Mouse (Mus musculus) limb, embryonic 15.5 days (tissue): ENCODE measurements around the gene Tpm4. TPM values are rescaled to one million over a fixed set of nuclear protein-coding genes. Genes with fewer than 3 reads are reported as not detected.

Experiments
- ATAC-seq: fragments of 200-750 bp; cut with Nextera tagmentation; 2 replicates; pipeline ENCODE4 v1.8.0; 2017; ENCODE audit warnings: low read depth, moderate TSS enrichment; ENCODE audit not compliant: insufficient number of reproducible peaks, low FRiP score, low TSS enrichment
- H3K27ac ChIP-seq: fragments of 300-500 bp; sonication (generic); 2 replicates; pipeline ENCODE4 v1.5.1; 2015; ENCODE audit warnings: moderate library complexity, mild to moderate bottlenecking, inconsistent platforms
- H3K27me3 ChIP-seq: fragments of 300-500 bp; sonication (generic); 2 replicates; pipeline ENCODE4 v1.6.1; 2015; ENCODE audit warnings: inconsistent platforms
- H3K36me3 ChIP-seq: fragments of 300-500 bp; sonication (generic); 2 replicates; pipeline ENCODE4 v1.6.1; 2015; ENCODE audit warnings: inconsistent platforms
- H3K4me1 ChIP-seq: fragments of 300-500 bp; sonication (generic); 2 replicates; pipeline ENCODE4 v1.6.1; 2015; ENCODE audit warnings: inconsistent platforms
- H3K4me2 ChIP-seq: fragments of 300-500 bp; sonication (generic); 2 replicates; pipeline ENCODE4 v1.6.1; 2015; ENCODE audit warnings: mild to moderate bottlenecking, inconsistent platforms
- H3K4me3 ChIP-seq: fragments of 300-500 bp; sonication (generic); 2 replicates; pipeline ENCODE4 v1.5.1; 2015; ENCODE audit warnings: mild to moderate bottlenecking, inconsistent platforms
- H3K9ac ChIP-seq: fragments of 300-500 bp; sonication (generic); 2 replicates; pipeline ENCODE4 v1.6.1; 2015; ENCODE audit warnings: inconsistent platforms
- H3K9me3 ChIP-seq: fragments of 300-500 bp; sonication (generic); 2 replicates; pipeline ENCODE4 v1.6.1; 2016; ENCODE audit warnings: inconsistent platforms
- WGBS: fragments of 180-500 bp; shearing (Covaris S2); methylation state at CpG from one replicate; pipeline ENCODE4 v1.1.7; 2015; 5-methylcytosine and 5-hydroxymethylcytosine counted together
- polyA plus RNA-seq: library from polyadenylated mRNA; unstranded; fragments of >200 nt; fragmentation: Nextera tagmentation; extraction: Ambion mirVana; gene quantifications from 2 replicates; pipeline ENCODE4 v1.2.1, GENCODE M21; 2015

Tpm4 gene
- polyA plus RNA-seq, 1 experiment from 2014 or later, result 665 TPM

DNA sequence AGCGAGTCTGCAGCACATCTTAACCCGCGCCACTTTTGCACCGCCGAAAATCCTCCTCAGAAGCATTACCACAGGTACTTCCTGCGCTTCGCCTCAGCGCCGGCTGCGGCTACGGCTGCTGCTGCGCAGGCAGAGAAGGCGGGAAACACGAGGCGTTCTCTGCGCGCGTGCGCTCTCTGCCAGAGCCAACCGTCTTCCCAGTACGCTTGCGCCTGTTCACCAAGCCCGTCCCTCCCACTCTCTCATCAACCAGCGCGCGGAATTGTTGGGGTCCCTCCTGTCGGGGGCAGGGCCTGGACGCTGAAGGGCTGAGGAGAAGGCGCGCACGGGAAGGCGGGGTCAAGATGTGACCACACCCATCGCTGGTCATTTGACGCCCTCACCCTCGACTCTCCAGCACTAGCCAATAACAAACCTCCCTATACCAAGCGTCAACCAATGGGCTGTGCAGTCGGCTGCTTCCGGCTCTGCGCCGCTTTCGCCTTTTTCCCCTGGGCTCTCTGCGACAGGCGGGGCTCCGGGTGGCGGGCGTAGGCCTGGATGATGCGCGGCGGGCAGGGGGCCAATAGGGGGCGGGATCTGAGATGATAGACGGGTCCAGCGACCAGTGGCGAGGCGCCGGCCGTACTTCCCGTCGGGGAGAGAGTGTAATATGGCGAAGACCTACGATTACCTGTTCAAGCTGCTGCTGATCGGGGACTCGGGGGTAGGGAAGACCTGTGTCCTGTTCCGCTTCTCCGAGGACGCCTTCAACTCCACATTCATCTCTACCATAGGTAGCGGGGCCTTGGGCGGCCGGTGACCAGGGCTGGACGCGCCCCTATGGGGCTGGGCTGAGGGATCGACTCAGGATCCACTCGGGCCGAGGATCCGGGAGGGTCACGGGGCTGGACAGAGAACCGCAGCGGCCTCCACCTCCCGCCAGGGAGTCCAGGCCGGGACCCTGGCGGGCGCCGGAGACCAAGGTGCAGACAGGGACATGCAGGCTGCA, 26.2 kb downstream of the Tpm4 start, which contains the start of gene Rab8a:
Gene Rab8a, plus strand, starts transcription at position 494 of the 991 bp plus-strand sequence.
- H3K9ac ChIP-seq, result peak within 1 kb of the TSS; percentile 97
- peaks cover 28% of the 10 kb centered on the region for H3K4me1 ChIP-seq
- no peaks in the 10 kb centered on the region for H3K27me3 ChIP-seq
- H3K36me3 ChIP-seq, result peaks cover 5% of the 10 kb centered on the region; the same call in 1 of the 2 replicates
- peak within 1 kb of the TSS; percentile 88 for H3K27ac ChIP-seq
- H3K4me2 ChIP-seq, result peak within 1 kb of the TSS; percentile 77
- H3K4me3 ChIP-seq, result peak within 1 kb of the TSS; percentile 92
- no peaks in the 10 kb centered on the region for H3K9me3 ChIP-seq
- peak; percentile 99 for ATAC-seq
- WGBS, result under 1% methylated on average over 82 of the region's 82 CpGs

DNA sequence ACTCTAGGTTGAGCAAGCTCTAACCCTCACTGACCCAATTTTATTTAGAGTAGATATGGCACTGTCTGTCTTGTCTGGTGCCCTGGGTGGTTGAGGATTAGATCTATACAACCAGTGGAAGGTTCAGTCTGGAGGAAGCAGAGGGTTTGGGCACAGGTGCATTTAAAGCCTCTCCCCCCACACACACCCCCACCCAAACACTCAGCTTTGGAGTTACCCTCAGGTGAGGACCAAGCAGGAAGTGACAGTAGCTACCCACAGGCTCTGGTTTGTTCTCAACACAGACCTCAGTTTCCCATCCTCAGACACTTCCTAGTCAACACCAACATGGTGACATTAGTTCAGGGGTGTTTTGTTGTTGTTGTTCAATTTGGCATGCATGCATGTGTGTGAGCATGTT, 28.0 kb downstream of the Tpm4 start:
- ATAC-seq, result no peak
- Histone ChIP-seq H3K4me3 (no peak overlapping the region), H3K36me3 (peaks cover 13% of the 10 kb centered on the region; the same call in 1 of the 2 replicates), H3K4me2 (no peak overlapping the region), H3K9me3 (no peaks in the 10 kb centered on the region), H3K27me3 (no peaks in the 10 kb centered on the region), H3K9ac (no peak overlapping the region), H3K4me1 (peaks cover 28% of the 10 kb centered on the region), H3K27ac (no peak overlapping the region)

DNA sequence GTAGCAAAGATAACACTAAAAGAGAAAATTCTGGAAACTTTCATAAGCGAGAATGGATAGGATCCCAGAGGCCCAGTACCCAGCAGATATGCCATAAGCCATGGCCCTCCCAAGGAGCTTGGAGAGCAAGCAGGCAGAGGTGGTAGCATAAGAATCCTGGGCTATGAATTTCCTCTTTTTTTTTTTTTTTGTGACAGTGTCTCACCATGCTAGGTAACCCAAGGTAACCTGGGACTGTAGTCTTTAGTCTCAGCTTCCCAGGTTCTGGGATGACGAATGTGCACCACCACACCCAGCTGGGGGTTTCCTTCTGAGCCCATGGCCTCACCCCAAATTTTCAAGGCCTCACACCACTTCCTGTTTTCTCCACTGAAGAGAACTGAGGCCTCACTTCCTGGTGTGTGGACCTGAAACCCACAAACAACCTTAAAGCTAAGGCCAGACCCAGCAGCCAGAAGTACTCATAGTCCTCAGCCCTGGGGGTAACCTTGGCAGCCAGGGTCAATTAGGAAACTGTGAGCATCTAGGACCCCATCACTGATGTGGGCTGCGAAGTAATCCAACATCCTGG, 34.4 kb downstream of the Tpm4 start:
- no peak overlapping the region for H3K4me2 ChIP-seq
- ATAC-seq, result no peak
- H3K9me3 ChIP-seq, result no peaks in the 10 kb centered on the region
- H3K4me1 ChIP-seq, result no peaks in the 10 kb centered on the region
- H3K27me3 ChIP-seq, result no peaks in the 10 kb centered on the region
- peaks cover 76% of the 10 kb centered on the region for H3K36me3 ChIP-seq
- WGBS, result 89% methylated on average over 3 of the region's 3 CpGs
- H3K9ac ChIP-seq, result no peak overlapping the region
- H3K4me3 ChIP-seq, result no peak overlapping the region
- no peak overlapping the region for H3K27ac ChIP-seq

DNA sequence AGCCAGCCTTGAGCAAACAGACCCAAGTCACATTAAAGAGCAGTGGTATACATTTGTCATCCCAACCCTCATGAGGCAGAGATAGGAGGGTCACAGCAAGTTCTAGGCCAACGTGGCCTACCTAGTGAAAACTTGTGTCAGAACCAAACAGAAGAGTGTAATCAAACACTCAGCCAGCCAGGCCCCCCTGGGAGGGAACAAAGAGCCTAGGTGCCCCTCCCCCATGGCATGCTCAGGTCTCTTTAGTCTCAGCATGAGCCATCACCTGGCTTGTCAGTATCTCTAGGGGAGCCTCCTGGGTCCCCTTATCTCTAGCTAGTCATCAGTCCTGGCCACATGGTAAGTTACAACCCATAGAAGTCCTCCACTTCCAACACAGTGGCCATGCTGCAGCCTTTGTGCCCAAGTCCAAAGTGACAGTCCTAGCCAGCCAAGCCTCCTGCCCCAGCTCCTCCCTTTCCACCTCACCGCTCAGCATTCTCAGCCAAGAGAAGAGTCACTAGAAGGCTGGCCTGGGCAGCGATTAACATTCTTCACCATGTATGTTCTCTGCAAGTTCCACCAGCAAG, 35.0 kb downstream of the Tpm4 start:
- Histone ChIP-seq H3K27ac (no peak overlapping the region), H3K4me3 (no peak overlapping the region), H3K4me1 (no peaks in the 10 kb centered on the region), H3K9me3 (no peaks in the 10 kb centered on the region), H3K9ac (no peak overlapping the region), H3K27me3 (no peaks in the 10 kb centered on the region), H3K36me3 (peaks cover 79% of the 10 kb centered on the region), H3K4me2 (no peak overlapping the region)
- no peak for ATAC-seq
- WGBS, result 78% methylated on average over 3 of the region's 3 CpGs

DNA sequence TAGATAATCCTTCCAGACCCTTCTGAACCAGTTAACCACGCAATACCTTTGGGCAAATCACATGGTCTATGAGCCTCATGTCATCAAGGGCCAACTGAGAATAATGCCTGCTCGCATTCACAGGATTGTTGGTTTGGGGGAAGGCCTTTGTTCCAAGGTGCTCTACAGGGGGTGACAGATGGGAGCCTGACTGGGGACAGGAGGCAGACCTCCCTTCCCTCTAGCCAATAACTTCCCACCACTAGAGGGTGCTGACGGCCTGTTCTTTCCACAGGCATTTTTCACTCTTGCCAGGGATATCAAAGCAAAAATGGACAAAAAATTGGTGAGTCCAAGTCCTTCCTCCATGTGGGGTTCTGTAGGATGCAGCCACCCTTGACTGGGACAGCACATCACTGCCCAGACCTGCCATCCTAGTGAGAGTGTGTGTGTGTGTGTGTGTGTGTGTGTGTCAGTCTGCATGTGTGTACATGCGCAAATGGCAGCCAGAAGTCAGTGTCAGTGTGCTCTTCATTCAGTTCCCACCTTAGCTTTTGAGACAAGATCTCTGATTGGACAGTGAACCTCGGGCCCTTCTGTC, 42.7 kb downstream of the Tpm4 start:
- ATAC-seq, result no peak
- Histone ChIP-seq H3K4me2 (no peak overlapping the region), H3K27ac (no peak overlapping the region), H3K36me3 (peaks cover 93% of the 10 kb centered on the region), H3K4me1 (no peaks in the 10 kb centered on the region), H3K9ac (no peak overlapping the region), H3K4me3 (no peak overlapping the region), H3K27me3 (no peaks in the 10 kb centered on the region), H3K9me3 (no peaks in the 10 kb centered on the region)
- WGBS, result 67% methylated on average over 5 of the region's 5 CpGs

DNA sequence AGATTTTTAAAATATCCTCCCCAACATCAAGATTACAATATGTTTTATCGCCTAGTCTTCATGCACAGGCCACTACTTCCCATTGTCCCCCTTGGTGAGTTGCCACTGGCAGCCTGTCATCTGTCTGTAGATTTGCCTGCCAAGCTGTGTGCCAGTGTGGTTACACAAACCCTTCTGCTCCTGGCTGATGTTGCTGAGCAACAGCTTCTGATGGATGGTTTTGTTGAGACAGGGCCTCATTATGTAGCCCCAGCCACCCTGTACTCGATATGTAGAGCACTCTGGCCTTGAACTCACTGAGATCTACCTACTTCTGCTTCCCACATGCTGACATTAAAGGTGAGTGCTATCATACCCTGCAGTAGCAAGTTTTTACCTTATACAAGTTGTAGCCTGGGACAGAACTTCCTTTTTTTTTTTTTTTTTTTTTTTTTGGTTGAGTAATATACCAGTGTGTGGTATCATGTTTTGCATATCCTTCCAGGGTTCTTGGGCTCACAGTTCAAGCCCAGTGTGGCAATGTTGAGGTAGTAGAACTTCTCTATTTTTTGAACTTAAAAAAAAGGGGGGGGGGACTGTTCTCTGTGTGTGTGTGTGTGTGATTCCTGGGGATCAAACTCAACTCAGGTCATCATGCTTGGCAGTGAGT, 48.9 kb downstream of the Tpm4 start:
- H3K27me3 ChIP-seq, result no peaks in the 10 kb centered on the region
- H3K4me2 ChIP-seq, result no peak overlapping the region
- no peaks in the 10 kb centered on the region for H3K9me3 ChIP-seq
- H3K36me3 ChIP-seq, result peaks cover 31% of the 10 kb centered on the region
- 88% methylated on average over 2 of the region's 2 CpGs for WGBS
- no peak overlapping the region for H3K27ac ChIP-seq
- ATAC-seq, result no peak
- H3K4me3 ChIP-seq, result no peak overlapping the region
- no peak overlapping the region for H3K9ac ChIP-seq
- no peaks in the 10 kb centered on the region for H3K4me1 ChIP-seq

DNA sequence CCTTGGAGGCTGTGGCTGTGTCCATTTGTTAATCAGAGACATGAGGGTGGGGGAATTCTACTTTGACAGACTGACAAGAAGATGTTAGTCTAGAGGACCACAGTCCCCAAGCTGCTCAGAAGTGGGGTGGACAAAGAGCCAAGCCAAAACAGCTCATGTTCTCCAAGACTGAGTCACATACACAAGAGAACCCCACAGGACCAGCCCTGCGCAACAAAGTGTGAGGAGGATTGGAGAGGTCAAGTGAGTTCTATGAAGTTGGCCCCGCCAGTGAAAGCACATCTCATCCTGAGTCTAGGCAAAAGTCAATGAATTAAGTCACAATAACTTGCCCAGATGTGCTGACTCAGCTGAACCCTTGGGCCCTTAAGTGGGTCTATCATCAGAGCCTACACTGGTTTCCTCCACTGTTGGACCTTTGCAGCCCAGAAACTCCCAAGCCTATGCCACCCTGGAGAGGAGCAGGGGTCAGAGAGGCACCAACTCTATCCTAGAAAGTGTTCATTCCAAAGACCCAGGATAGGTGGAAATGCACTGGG, 53.1 kb downstream of the Tpm4 start:
- H3K36me3 ChIP-seq, result no peaks in the 10 kb centered on the region
- H3K4me2 ChIP-seq, result no peak overlapping the region
- no peaks in the 10 kb centered on the region for H3K9me3 ChIP-seq
- no peaks in the 10 kb centered on the region for H3K27me3 ChIP-seq
- no peak overlapping the region for H3K27ac ChIP-seq
- 89% methylated on average over 2 of the region's 2 CpGs for WGBS
- ATAC-seq, result no peak
- no peak overlapping the region for H3K4me3 ChIP-seq
- H3K4me1 ChIP-seq, result 0 out of 2 replicates have a peak, but pooled peaks cover 3% of the 10 kb centered on the region
- no peak overlapping the region for H3K9ac ChIP-seq

DNA sequence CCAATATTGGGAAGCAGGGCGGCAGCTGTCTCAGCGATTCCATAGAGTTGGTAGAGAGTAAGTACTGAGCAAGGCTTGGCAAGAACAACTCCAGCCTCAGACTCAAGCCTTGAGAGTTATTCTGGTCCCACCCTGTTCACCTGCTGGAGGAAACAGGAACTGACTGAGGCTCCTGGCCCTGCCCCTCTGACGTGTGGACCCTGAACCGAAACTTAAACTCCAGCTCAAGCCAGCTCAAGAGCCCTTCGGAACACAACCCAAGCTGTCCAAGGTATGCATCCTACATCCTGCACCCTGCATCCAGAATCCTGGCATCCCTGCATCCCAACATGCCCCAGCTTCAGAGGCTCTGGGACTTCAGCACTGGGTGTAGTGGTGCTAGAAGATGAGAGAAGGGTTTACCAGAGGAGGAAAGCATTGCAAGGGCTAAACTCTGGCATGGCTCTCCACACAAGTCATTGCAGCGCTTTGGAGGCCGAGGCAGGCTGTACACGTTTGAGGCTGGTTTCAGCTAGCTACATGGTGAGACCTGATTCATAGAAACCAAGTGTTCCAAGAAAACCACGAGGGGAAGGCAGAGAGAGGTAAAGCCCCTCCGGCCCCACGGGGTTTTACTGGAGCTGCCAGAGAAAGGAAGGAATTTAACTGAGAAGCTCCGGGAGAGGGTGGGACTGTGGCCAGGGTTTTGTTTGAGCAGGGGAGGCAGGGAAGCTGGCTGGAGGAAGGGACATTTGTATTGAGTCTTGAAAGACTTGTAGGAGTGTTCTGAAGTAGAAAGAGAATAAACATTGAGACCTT, 54.8 kb downstream of the Tpm4 start, which contains the start of gene Hsh2d:
Gene Hsh2d, plus strand, starts transcription at position 222 of the 798 bp plus-strand sequence.
- Histone ChIP-seq H3K4me1 (0 out of 2 replicates have a peak, but pooled peaks cover 3% of the 10 kb centered on the region), H3K27ac (no peak within 1 kb of the TSS), H3K4me3 (no peak within 1 kb of the TSS), H3K27me3 (no peaks in the 10 kb centered on the region), H3K4me2 (no peak within 1 kb of the TSS), H3K9me3 (no peaks in the 10 kb centered on the region), H3K9ac (no peak within 1 kb of the TSS), H3K36me3 (no peaks in the 10 kb centered on the region)
- WGBS, result 56% methylated on average over 12 of the region's 12 CpGs
- ATAC-seq, result no peak

DNA sequence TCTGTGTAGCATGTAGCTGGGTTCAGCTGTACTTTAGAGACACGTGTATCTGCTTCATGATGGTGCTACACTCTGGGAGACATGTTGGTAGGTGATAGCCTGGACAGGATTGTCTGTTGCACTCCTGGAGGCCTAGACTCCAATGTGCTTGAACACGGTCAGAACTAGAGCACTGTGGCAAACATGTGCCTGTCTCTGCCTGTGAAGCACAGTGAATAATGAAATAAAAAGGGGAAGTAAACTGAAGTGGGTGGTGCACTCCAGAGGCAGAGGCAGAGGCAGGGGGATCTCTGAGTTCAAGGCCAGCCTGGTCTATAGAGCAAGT, 55.4 kb downstream of the Tpm4 start:
- no peak for ATAC-seq
- no peak overlapping the region for H3K9ac ChIP-seq
- no peak overlapping the region for H3K4me3 ChIP-seq
- no peaks in the 10 kb centered on the region for H3K9me3 ChIP-seq
- no peak overlapping the region for H3K27ac ChIP-seq
- H3K27me3 ChIP-seq, result no peaks in the 10 kb centered on the region
- 87% methylated on average over 2 of the region's 2 CpGs for WGBS
- H3K36me3 ChIP-seq, result no peaks in the 10 kb centered on the region
- no peak overlapping the region for H3K4me2 ChIP-seq
- 0 out of 2 replicates have a peak, but pooled peaks cover 3% of the 10 kb centered on the region for H3K4me1 ChIP-seq

DNA sequence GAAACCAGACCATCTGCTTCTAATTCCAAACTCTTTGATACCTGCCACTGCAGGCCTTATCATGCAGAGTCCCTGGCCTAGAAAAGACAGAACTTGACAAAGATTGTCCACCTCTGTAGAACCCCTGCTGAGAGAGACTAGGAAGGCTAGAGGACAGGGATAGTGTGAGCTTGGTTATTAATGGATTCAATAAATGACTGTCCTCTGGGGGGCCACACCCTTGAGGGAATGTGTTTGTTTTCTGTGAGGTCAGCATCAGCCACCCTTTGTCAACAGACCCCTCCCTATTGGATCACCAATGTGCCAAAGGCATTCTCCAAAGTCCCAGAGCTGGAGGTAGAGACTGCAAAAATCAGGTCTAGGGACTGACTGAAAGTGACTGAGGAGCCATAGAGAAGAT, 57.3 kb downstream of the Tpm4 start:
- Histone ChIP-seq H3K4me2 (no peak overlapping the region), H3K27me3 (no peaks in the 10 kb centered on the region), H3K27ac (no peak overlapping the region), H3K4me3 (no peak overlapping the region), H3K4me1 (0 out of 2 replicates have a peak, but pooled peaks cover 3% of the 10 kb centered on the region), H3K36me3 (no peaks in the 10 kb centered on the region), H3K9me3 (no peaks in the 10 kb centered on the region), H3K9ac (no peak overlapping the region)
- no peak for ATAC-seq

DNA sequence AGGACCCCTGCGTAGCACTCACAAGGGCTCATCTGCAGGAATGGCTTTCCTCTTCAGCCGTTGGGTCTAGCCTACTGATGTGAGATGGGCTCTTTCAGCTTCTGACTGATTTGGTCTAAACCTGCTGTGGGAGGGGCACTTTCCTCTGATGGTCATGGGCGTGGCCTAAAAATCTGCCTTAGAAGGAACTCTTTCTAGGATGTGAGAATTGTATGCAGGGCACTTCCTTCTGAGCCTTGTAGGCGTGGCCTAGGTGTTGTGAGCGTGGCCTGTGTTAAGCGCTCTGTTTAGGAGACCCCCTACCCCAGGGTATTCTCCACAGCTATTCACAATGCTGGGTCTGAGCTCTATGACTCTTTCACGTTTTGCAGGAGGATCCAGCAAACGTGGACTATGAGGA, 63.2 kb downstream of the Tpm4 start:
- 59% methylated on average over 8 of the region's 8 CpGs for WGBS

More for the DNA sequence above, 63.2 kb downstream of the Tpm4 start:
- Histone ChIP-seq H3K4me1 (no peaks in the 10 kb centered on the region), H3K36me3 (no peaks in the 10 kb centered on the region), H3K4me3 (no peak overlapping the region), H3K27ac (no peak overlapping the region), H3K4me2 (no peak overlapping the region), H3K27me3 (no peaks in the 10 kb centered on the region), H3K9ac (no peak overlapping the region), H3K9me3 (no peaks in the 10 kb centered on the region)
- ATAC-seq, result no peak
